Mouse (Mus musculus) heart, embryonic 15.5 days (tissue): ENCODE data around the gene Tlr9. TPM values are rescaled to one million over a fixed set of nuclear protein-coding genes. Genes with fewer than 3 reads are reported as not detected.

ENCODE experiments used
- ATAC-seq: fragments of 200-750 bp; cut with Nextera tagmentation; replicated peaks from 2 replicates; pipeline ENCODE4 v1.8.0; 2017; ENCODE audit warnings: low read depth, moderate TSS enrichment; ENCODE audit not compliant: insufficient number of reproducible peaks, insufficient read depth, low FRiP score
- H3K27ac ChIP-seq: fragments of 300-500 bp; sonication (generic); 2 replicates; pipeline ENCODE4 v1.5.1; 2015; ENCODE audit warnings: mild to moderate bottlenecking, inconsistent platforms
- H3K27me3 ChIP-seq: fragments of 300-500 bp; sonication (generic); 2 replicates; pipeline ENCODE4 v1.6.1; 2015; ENCODE audit warnings: inconsistent platforms
- H3K36me3 ChIP-seq: fragments of 300-500 bp; sonication (generic); 2 replicates; pipeline ENCODE4 v1.6.1; 2015; ENCODE audit warnings: mild to moderate bottlenecking, inconsistent platforms
- H3K4me1 ChIP-seq: fragments of 300-500 bp; sonication (generic); replicated peaks from 2 replicates; pipeline ENCODE4 v1.6.1; 2015; ENCODE audit warnings: inconsistent platforms
- H3K4me2 ChIP-seq: fragments of 300-500 bp; sonication (generic); 2 replicates; pipeline ENCODE4 v1.6.1; 2015; ENCODE audit warnings: inconsistent platforms, mild to moderate bottlenecking, moderate library complexity
- H3K4me3 ChIP-seq: fragments of 300-500 bp; sonication (generic); 2 replicates; pipeline ENCODE4 v1.5.1; 2015; ENCODE audit warnings: mild to moderate bottlenecking, inconsistent platforms
- H3K9ac ChIP-seq: fragments of 300-500 bp; sonication (generic); 2 replicates; pipeline ENCODE4 v1.6.1; 2015; ENCODE audit warnings: mild to moderate bottlenecking, inconsistent platforms
- H3K9me3 ChIP-seq: fragments of 300-500 bp; sonication (generic); replicated peaks from 2 replicates; pipeline ENCODE4 v1.6.1; 2016; ENCODE audit warnings: inconsistent platforms
- WGBS: fragments of 180-500 bp; shearing (Covaris S2); methylation state at CpG from one replicate; pipeline ENCODE4 v1.1.7; 2015; ENCODE audit warnings: mixed read lengths; 5-methylcytosine and 5-hydroxymethylcytosine counted together
- polyA plus RNA-seq: library from polyadenylated mRNA; unstranded; fragments of >200 nt; fragmentation: Nextera tagmentation; extraction: Ambion mirVana; gene quantifications from 2 replicates; pipeline ENCODE4 v1.2.1, GENCODE M21; 2015

Tlr9 gene
- polyA plus RNA-seq, 1 experiment from 2014 or later = 0.04 TPM

DNA sequence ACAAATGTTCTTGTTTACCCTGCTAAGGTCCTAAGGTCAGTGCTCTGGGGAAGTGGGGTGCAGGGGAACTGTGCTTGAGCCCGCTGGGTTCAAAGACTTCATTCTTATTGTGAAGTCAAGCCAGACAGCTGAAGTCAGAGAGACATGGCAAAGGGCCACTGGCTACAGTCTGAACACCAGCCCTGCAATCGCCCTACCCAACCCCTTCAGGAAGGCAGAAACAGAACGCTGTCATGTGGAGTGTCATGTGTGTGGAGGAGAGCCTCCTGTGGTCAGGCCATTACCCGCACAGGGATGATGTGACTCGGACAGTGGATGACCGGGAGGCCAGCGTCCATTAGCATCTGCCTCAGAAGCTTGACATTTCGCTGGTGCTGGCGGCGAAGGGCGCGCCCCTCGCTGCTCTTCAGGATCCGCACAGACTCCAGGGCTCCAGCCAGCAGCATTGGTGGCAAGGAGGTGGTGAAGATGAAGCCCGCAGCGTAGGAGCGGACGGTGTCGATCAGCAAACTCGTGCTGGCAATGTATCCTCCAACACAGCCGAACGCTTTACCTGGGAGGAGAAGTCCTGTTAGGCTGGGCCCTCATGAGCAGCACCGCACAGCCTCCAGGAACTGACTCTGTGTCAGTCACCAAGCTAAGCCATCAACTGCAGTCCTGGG, 13.9 kb downstream of the Tlr9 start:
- no peaks in the 10 kb centered on the region for H3K27me3 ChIP-seq
- no peak overlapping the region for H3K27ac ChIP-seq
- ATAC-seq = no peak
- no peaks in the 10 kb centered on the region for H3K9me3 ChIP-seq
- no peak overlapping the region for H3K9ac ChIP-seq
- WGBS = 88% methylated on average over 23 of the region's 23 CpGs
- peaks cover 93% of the 10 kb centered on the region for H3K36me3 ChIP-seq
- no peak overlapping the region for H3K4me2 ChIP-seq
- no peak overlapping the region for H3K4me3 ChIP-seq
- H3K4me1 ChIP-seq = peaks cover 13% of the 10 kb centered on the region

GRCm38 (mm10) chr9:106236818-106237211, 14.4 kb downstream of the Tlr9 start:
- no peak for ATAC-seq
- H3K36me3 ChIP-seq = peaks cover 97% of the 10 kb centered on the region
- no peak overlapping the region for H3K9ac ChIP-seq
- no peak overlapping the region for H3K4me3 ChIP-seq
- H3K9me3 ChIP-seq = no peaks in the 10 kb centered on the region
- no peaks in the 10 kb centered on the region for H3K27me3 ChIP-seq
- peaks cover 13% of the 10 kb centered on the region for H3K4me1 ChIP-seq
- no peak overlapping the region for H3K27ac ChIP-seq
- no peak overlapping the region for H3K4me2 ChIP-seq
- 80% methylated on average over 3 of the region's 3 CpGs for WGBS

GRCm38 (mm10) chr9:106237401-106237800, 15.0 kb downstream of the Tlr9 start:
- Histone ChIP-seq H3K9ac (no peak overlapping the region), H3K4me2 (no peak overlapping the region), H3K9me3 (no peaks in the 10 kb centered on the region), H3K27me3 (no peaks in the 10 kb centered on the region), H3K36me3 (peaks cover 100% of the 10 kb centered on the region), H3K27ac (no peak overlapping the region), H3K4me1 (peaks cover 13% of the 10 kb centered on the region), H3K4me3 (no peak overlapping the region)
- WGBS = 85% methylated on average over 8 of the region's 8 CpGs
- ATAC-seq = no peak

GRCm38 (mm10) chr9:106237878-106238277, 15.5 kb downstream of the Tlr9 start:
- Histone ChIP-seq H3K27me3 (no peaks in the 10 kb centered on the region), H3K9me3 (no peaks in the 10 kb centered on the region), H3K36me3 (peaks cover 99% of the 10 kb centered on the region), H3K4me3 (no peak overlapping the region), H3K4me2 (no peak overlapping the region), H3K27ac (no peak overlapping the region), H3K9ac (no peak overlapping the region), H3K4me1 (peaks cover 13% of the 10 kb centered on the region)
- no peak for ATAC-seq
- 90% methylated on average over 10 of the region's 10 CpGs for WGBS

- H3K27ac ChIP-seq = no peak overlapping the region
- H3K36me3 ChIP-seq = peaks cover 66% of the 10 kb centered on the region
- H3K4me2 ChIP-seq = no peak overlapping the region
- no peaks in the 10 kb centered on the region for H3K27me3 ChIP-seq
- peaks cover 15% of the 10 kb centered on the region for H3K4me1 ChIP-seq
- H3K9me3 ChIP-seq = no peaks in the 10 kb centered on the region
- no peak overlapping the region for H3K9ac ChIP-seq
- H3K4me3 ChIP-seq = no peak overlapping the region
- 88% methylated on average over 10 of the region's 10 CpGs for WGBS
- no peak for ATAC-seq
Measured at GRCm38 (mm10) chr9:106241541-106242164, 19.3 kb downstream of the Tlr9 start.

- Histone ChIP-seq H3K27me3 (no peaks in the 10 kb centered on the region), H3K4me2 (no peak overlapping the region), H3K9me3 (no peaks in the 10 kb centered on the region), H3K9ac (no peak overlapping the region), H3K36me3 (peaks cover 53% of the 10 kb centered on the region), H3K4me1 (peaks cover 21% of the 10 kb centered on the region), H3K27ac (peak overlapping the region; percentile 66), H3K4me3 (no peak overlapping the region)
- 54% methylated on average over 19 of the region's 19 CpGs for whole genome bisulfite sequencing
- ATAC-seq = peak; percentile 50; the same call in 1 of the 2 replicates
Measured at GRCm38 (mm10) chr9:106242813-106243488, 20.6 kb downstream of the Tlr9 start.

DNA sequence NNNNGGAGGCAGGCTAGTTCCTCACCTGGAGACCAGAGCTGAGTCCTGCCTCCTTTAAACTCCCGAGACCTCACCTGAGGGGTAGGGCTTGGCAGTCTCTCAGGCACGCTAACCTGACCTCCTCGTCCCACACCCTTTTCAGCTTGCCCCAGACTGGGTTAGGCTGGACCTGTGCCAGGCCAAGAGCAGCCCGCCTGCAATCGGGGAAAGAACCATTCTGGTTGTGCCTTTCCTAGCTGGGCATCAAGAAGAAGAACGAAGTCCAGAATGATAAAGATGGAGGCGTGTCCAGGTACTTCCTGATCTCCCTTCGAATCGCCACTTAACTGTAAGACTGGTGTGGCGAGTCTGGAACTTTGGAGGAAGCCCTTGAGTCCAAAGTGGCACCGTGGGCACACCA, 27.2 kb downstream of the Tlr9 start:
- Histone ChIP-seq H3K4me3 (no peak overlapping the region), H3K9me3 (no peaks in the 10 kb centered on the region), H3K27me3 (no peaks in the 10 kb centered on the region), H3K36me3 (peaks cover 5% of the 10 kb centered on the region; the same call in 1 of the 2 replicates), H3K27ac (peak overlapping the region; percentile 48), H3K4me1 (peaks cover 29% of the 10 kb centered on the region), H3K9ac (no peak overlapping the region), H3K4me2 (no peak overlapping the region)
- ATAC-seq = no peak
- 78% methylated on average over 11 of the region's 11 CpGs for WGBS

GRCm38 (mm10) chr9:106250245-106250644, 27.8 kb downstream of the Tlr9 start:
- ATAC-seq = peak; percentile 61

GRCm38 (mm10) chr9:106251066-106251465, 28.7 kb downstream of the Tlr9 start:
- Histone ChIP-seq H3K27me3 (no peaks in the 10 kb centered on the region), H3K27ac (no peak overlapping the region; the same call in 1 of the 2 replicates), H3K36me3 (no peaks in the 10 kb centered on the region), H3K4me1 (peaks cover 27% of the 10 kb centered on the region), H3K9ac (no peak overlapping the region), H3K4me2 (no peak overlapping the region), H3K4me3 (no peak overlapping the region), H3K9me3 (no peaks in the 10 kb centered on the region)
- 51% methylated on average over 8 of the region's 8 CpGs for WGBS
- no peak for ATAC-seq

More at GRCm38 (mm10) chr9:106250245-106250644, 27.8 kb downstream of the Tlr9 start:
- Histone ChIP-seq H3K36me3 (peaks cover 2% of the 10 kb centered on the region; the same call in 1 of the 2 replicates), H3K4me3 (no peak overlapping the region), H3K4me1 (peaks cover 29% of the 10 kb centered on the region), H3K4me2 (no peak overlapping the region), H3K27me3 (no peaks in the 10 kb centered on the region), H3K27ac (peak overlapping the region; percentile 48), H3K9me3 (no peaks in the 10 kb centered on the region), H3K9ac (no peak overlapping the region)
- WGBS = 40% methylated on average over 4 of the region's 4 CpGs

GRCm38 (mm10) chr9:106254001-106254400, 31.6 kb downstream of the Tlr9 start:
- no peak overlapping the region for H3K27ac ChIP-seq
- no peak overlapping the region for H3K9ac ChIP-seq
- peaks cover 10% of the 10 kb centered on the region; the same call in 1 of the 2 replicates for H3K4me1 ChIP-seq
- no peak overlapping the region for H3K4me3 ChIP-seq
- no peaks in the 10 kb centered on the region for H3K27me3 ChIP-seq
- no peaks in the 10 kb centered on the region for H3K9me3 ChIP-seq
- no peak overlapping the region for H3K4me2 ChIP-seq
- no peaks in the 10 kb centered on the region for H3K36me3 ChIP-seq
- 54% methylated on average over 2 of the region's 2 CpGs for WGBS
- ATAC-seq = no peak

GRCm38 (mm10) chr9:106258412-106258811, 36.0 kb downstream of the Tlr9 start:
- 65% methylated on average over 4 of the region's 4 CpGs for WGBS
- no peak overlapping the region for H3K4me3 ChIP-seq
- ATAC-seq = no peak
- H3K9ac ChIP-seq = no peak overlapping the region
- no peaks in the 10 kb centered on the region for H3K9me3 ChIP-seq
- no peaks in the 10 kb centered on the region for H3K4me1 ChIP-seq
- H3K36me3 ChIP-seq = no peaks in the 10 kb centered on the region
- H3K27ac ChIP-seq = no peak overlapping the region
- no peaks in the 10 kb centered on the region for H3K27me3 ChIP-seq
- no peak overlapping the region for H3K4me2 ChIP-seq
